Mouse (Mus musculus): ENCODE results near the gene Psmb10.

- TF ChIP-seq CTCF (IDR thresholded peaks at IDR 0.05; ENCODE audit: control insufficient read depth, insufficient read depth, insufficient read length) (no peak), FOSL1 (IDR thresholded peaks at IDR 0.05; ENCODE audit: insufficient read depth, low read length, poor library complexity, severe bottlenecking) (no peak), USF1 (IDR thresholded peaks at IDR 0.05; ENCODE audit: low read depth) (no peak), MAX (IDR thresholded peaks at IDR 0.05) (no peak)
Observed at GRCm38 (mm10) chr8:105900180-105900940, 37.9 kb downstream of the Psmb10 start, which contains the start of gene Pskh1.

All from C2C12 (cell line).